Mouse (Mus musculus) granulocyte monocyte progenitor cell, adult 5-6 weeks (primary cell): ENCODE results near the gene Chtf18. TPM values are rescaled to one million over a fixed set of nuclear protein-coding genes. Genes with fewer than 3 reads are reported as not detected.
"Not testable (repeated sequence)": the region's sequence is repeated elsewhere in the genome, so short reads cannot be mapped to it uniquely, and the experiment has no call there.

Experiments used
- ATAC-seq: replicated peaks from 2 replicates; pipeline ENCODE4 v1.8.0; 2016; ENCODE audit warnings: mild to moderate bottlenecking, moderate TSS enrichment, inconsistent platforms; ENCODE audit not compliant: poor library complexity, severe bottlenecking
- total RNA-seq, 2 experiments: library from RNA; stranded (forward) in 1 of 2; stranded (reverse) in 1 of 2; fragments of 200-712, 200-1000 nt in 1 of 2; fragments of >200 nt in 1 of 2; fragmentation: Nextera tagmentation in 1 of 2; gene quantifications; 2 replicates each; pipeline ENCODE4 v1.2.3; 2014 to 2017

Gene Chtf18
- total RNA-seq (2014; fragmentation: Nextera tagmentation) (16.8 and 29.8 TPM in 2 replicates), total RNA-seq (2017) (17.0 and 22.4 TPM in 2 replicates)

DNA sequence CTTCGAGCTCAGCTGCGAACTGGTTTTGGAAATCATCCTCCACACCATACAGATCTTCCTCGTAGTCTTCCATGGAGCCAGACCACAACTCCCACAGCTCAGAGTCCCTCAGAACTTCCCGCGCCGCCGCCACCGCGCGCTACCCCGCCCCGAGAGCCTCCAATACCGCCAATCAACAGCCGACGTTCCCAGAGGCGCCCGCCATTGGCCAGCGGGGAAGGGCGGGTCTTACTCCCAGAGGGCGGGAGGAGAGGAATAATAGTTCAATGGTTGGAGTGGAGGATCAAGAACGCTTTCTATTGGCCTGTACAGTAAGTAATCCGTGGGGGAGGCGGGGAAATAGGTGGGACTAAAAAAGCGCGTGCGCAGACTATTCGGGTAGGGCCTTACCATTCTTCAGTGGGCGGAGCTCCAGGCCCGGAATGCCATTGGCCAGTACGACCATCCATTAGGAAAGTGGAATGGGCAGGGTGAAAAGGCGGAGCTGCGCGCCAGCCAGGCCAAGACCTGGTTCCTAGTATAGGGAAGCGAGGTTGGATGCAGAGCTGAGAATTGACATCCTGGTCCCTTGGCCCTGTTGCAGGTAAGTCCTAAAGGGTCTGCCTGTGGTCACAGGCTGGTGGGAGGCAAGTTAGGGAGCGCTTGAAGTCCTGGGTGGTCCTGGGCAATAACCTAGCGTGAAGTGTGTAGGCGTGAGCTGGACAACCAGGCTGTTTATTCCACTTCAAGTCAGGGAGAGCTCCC lies at the start of gene Chtf18, which contains the start of gene Rpusd1:
Chtf18 (minus strand) TSS at position 155 of the 744 bp plus-strand sequence.
Rpusd1 (plus strand) TSS at position 406 of the 744 bp plus-strand sequence.
- peak; percentile 90 for ATAC-seq

- ATAC-seq: no peak
These were observed 48.3 kb upstream of the Chtf18 start for GRCm38 (mm10) chr17:25775318-25776062.

DNA sequence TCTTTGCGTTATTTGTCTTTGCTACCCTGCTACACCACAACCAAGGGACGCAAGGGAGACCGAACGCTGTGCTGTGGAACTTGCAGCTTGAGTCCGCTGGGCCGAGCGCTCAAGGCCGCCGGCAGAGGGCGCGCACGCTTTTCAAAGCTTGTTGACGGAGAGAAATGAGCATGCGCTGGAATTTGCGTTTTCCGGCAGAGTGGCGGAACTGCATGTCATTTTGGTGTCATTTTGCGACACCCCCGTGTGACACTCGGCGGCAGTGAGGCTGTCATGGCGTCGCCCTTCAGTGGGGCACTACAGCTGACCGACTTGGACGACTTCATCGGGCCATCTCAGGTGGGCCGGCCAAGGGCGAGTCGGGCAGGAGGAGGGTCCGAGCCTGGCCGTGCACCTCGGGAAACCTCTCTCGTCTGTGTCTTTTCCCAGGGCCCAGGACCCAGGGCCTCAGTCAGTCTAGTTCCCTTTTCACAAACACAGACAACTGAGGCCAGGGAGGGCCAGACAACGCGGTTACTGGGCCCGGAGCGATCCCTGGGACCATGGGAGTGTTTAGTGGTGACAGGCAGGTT lies 46.4 kb upstream of the Chtf18 start, which contains the start of gene Narfl:
Narfl (plus strand) TSS at position 228 of the 572 bp plus-strand sequence.
- peak; percentile 97 for ATAC-seq

DNA sequence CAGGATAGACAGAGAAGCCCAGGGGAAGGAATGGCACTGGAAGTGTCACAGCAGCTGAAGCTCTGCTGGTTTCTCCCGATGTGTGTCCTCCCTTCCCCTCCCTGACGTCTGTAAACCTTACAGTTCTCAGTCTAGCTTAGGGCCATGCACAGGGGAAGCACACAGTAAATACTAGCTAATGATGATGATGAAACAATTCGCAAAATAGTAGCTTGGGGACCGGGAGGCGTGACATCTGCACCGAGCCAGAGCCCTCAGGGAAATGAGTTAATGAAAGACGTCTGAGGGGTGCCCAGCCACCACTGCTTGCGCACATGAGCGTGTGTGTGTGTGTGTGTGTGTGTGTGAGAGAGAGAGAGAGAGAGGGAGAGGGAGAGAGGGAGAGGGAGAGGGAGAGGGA lies 42.1 kb upstream of the Chtf18 start:
- no peak for ATAC-seq

- ATAC-seq: no peak
These were observed 38.7 kb upstream of the Chtf18 start for GRCm38 (mm10) chr17:25765886-25766285.

- ATAC-seq: no peak
These were observed 35.4 kb upstream of the Chtf18 start for GRCm38 (mm10) chr17:25762591-25762990.

DNA sequence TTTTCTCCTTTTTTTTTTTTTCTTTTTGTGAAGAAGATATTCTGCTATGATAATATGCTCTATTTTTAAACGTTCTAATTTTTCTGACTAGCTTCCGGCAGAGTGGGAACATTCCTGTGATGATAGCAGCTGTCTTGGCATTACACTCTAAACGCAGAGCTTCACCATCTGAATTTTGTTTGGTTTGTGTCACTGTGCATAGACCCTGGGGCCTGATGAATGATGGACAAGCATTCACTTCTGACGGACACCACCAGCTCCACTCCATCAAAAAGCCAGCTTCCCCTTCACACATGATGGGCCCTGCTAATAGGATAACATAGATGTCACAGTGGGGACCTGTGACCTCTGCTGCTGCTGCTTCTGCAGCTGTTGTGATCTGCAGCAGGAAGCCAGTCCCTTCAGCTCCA lies 34.3 kb upstream of the Chtf18 start:
- ATAC-seq: no peak

- ATAC-seq: no peak
These were observed 32.9 kb upstream of the Chtf18 start for GRCm38 (mm10) chr17:25760148-25760547.

DNA sequence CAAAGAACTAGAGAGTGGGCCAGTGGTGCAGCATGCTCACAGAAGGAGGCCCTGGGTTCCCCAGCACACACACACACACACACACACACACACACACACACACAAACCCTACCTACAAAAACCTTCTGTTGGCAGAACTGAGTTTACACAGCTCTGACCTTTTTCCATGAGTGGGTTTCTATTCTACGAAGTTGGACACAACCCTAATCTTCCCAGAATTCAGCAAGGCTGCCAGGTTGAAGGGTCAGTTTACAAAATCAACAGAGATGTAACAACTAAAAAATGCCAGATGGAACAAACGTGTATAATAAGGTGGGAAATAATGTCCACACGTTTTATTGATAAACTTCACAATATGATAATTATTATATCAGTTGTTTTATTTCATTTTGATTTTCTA lies 30.5 kb upstream of the Chtf18 start:
- ATAC-seq: no peak

DNA sequence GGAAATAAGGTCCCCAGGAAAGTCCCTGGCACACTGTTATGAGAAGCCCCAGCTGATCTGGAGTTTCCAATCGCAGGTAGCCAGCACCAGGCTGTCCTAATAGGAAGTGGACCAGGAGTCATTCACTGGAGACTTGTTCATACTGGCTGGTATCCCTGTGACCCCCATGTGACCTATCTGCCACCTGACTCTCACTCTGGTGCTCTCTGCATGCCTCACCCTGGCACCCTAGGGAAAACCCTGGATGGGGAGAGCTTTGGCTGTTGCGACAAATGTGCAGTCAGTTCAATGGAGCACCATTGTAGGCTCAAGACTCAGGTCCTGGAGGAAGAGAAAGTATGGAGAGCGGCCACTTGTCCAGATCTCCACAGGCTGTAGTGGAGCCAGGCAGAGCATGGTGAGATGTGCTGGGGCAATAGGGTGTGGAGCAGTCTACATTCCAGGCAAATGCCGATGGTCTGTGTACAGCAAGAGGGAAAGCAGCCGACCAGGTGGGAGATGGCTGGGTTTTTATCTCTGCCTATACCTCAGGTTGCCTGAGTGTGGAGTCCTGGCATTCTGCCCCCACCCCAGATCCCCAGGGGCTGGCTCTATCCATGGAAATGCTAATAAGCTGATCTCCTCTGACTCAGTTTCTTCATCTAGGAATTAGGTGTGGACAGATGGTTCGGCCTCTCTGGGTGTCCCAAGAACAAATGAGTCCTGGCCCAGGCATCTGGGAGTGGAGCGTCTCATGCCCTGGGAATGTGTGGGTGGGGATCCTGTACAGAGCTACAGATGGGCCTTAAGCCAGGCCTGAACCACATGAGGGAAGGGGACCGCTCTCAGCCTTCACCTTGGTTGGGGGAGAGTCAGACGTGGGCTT lies 29.4 kb upstream of the Chtf18 start:
- no peak for ATAC-seq

- no peak for ATAC-seq
These were observed 28.6 kb upstream of the Chtf18 start for GRCm38 (mm10) chr17:25755627-25756377.

- no peak for ATAC-seq
These were observed 27.9 kb upstream of the Chtf18 start for GRCm38 (mm10) chr17:25755086-25755485.

DNA sequence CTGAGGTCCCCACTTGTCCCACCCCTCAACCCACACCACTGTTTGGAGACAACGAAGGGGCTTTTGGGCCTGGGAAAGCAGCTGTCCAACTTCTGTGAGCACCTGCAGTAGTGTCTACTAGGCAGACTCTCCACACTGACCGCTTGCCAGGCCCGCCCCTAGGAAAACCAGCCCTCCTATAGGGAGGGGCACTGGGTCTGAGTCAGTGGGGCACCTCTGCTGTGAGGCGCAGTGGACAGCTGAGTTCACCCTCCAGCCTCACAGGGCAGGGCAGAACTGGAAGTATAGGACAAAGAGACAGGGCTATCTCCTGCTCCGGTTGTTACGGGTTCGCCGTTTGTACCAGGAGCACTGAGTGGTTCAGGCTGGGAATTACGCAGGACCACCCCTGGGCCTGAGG lies 27.0 kb upstream of the Chtf18 start, which contains the start of gene Msln:
Msln (minus strand) TSS at position 138 of the 400 bp plus-strand sequence.
- ATAC-seq: no peak

- ATAC-seq: no peak
These were observed 24.2 kb upstream of the Chtf18 start for GRCm38 (mm10) chr17:25751446-25751845.

DNA sequence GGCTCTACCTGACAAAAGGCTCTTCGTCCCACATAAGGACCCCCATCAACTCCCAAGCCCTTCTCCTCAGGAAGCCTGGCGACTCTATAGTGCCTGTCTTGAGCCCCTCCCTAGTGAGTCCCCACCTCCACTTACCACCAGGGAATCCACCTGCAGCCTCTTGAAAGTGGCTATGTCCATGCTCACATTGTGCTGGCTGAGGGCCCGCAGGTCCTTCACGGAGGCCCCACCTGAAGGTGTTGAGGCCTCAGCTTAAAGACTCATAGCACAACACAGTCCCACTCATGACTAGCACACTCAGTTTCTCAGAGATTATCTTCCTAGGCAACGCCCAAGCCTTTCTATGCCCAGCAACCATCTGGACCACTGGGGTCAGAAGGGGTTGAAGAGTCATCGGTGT lies 22.1 kb upstream of the Chtf18 start:
- no peak for ATAC-seq

GRCm38 (mm10) chr17:25748238-25748637 lies 21.0 kb upstream of the Chtf18 start:
- no peak for ATAC-seq

GRCm38 (mm10) chr17:25744311-25744710 lies 17.1 kb upstream of the Chtf18 start:
- no peak for ATAC-seq

GRCm38 (mm10) chr17:25743831-25744230 lies 16.6 kb upstream of the Chtf18 start:
- no peak for ATAC-seq

DNA sequence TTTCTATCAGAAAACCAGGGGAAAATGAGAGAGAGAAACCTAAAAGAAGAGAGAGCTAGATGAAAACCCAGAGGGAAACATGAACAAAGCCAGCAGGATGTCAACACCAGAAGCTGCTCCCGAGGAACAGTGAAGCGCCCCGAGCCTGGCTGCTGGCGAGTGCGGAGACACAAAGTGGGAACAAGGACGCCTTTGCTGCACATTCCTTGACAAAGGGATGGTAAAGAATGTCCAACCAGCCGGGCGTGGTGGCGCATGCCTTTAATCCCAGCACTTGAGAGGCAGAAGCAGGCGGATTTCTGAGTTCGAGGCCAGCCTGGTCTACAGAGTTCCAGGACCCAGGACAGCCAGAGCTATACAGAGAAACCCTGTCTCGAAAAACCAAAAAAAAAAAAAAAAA lies 14.3 kb upstream of the Chtf18 start:
- ATAC-seq: not testable (repeated sequence)
